Comparison of ENCODE assay signal across 20 mouse cellular contexts in the genomic region with DNA sequence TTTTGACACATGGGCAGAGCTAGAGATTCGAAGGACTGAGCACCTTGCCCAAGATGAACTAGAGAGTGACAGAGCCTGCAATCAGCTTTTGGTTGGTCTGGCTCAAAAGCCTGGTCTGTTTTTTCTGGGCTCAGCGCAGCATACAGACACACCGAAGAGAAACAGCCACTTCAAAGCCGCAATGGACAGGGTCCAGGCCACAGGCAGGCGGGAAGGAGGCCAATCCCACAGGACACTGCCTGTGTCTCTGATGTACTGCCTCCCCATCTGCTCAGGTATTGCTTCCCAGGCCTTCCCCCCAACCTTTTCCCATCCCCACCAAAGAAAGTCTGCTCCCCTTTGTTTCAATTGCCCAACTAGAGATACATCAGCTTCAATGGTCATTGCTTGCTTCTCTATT.
A peak's percentile ranks its signal among the peaks of the same experiment; 100 is the strongest.
DNase-seq lines count a peak whose midpoint lies in the region; ATAC-seq lines count a peak whose summit lies in the region.
"Had no signal": no experiment of that assay in that cellular context is flagged by ENCODE, and none has a peak within 500 bp of the region (broad histone marks: within the 10 kb centered on the region; RNA-seq: fewer than 3 reads in every experiment).

No protein-coding gene starts in this region.

- no peak for ATAC-seq in hindbrain, embryonic 13.5 days (ENCODE audit: low FRiP score)
- no peak for ATAC-seq in hindbrain, embryonic 11.5 days (ENCODE audit: low FRiP score)
- no peak for ATAC-seq in midbrain, embryonic 15.5 days (replicated peaks)
- ATAC-seq in midbrain, embryonic 13.5 days: no peak

- H3K27me3 ChIP-seq in hindbrain, embryonic 13.5 days: no peaks in the 10 kb centered on the region
- no peaks in the 10 kb centered on the region for H3K27me3 ChIP-seq in hindbrain, embryonic 11.5 days (ENCODE audit: control insufficient read depth, insufficient read depth, low read length)
- no peaks in the 10 kb centered on the region for H3K27me3 ChIP-seq in midbrain, embryonic 15.5 days (replicated peaks)
- no peaks in the 10 kb centered on the region for H3K27me3 ChIP-seq in midbrain, embryonic 13.5 days
- H3K27me3 ChIP-seq: heart, embryonic 12.5 days; megakaryocyte, embryonic 14.5 days had no signal

- no peak overlapping the region for H3K4me3 ChIP-seq in hindbrain, embryonic 13.5 days
- no peak overlapping the region for H3K4me3 ChIP-seq in hindbrain, embryonic 11.5 days (ENCODE audit: low read depth, low read length)
- H3K4me3 ChIP-seq in midbrain, embryonic 15.5 days: no peak overlapping the region
- no peak overlapping the region for H3K4me3 ChIP-seq in midbrain, embryonic 13.5 days (replicated peaks)
- H3K4me3 ChIP-seq: forebrain, embryonic 10.5 days; gastrocnemius, adult 2 months; heart, embryonic 12.5 days; left cerebral cortex, adult 2 months; megakaryocyte, embryonic 14.5 days had no signal

- 81% methylated on average over 5 of the region's 5 CpGs for WGBS in hindbrain, embryonic 13.5 days
- 89% methylated on average over 5 of the region's 5 CpGs for WGBS in hindbrain, embryonic 11.5 days
- WGBS in midbrain, embryonic 15.5 days: 73% methylated on average over 5 of the region's 5 CpGs
- WGBS in midbrain, embryonic 13.5 days: 84% methylated on average over 5 of the region's 5 CpGs

- H3K36me3 ChIP-seq in hindbrain, embryonic 13.5 days: peaks cover 24% of the 10 kb centered on the region
- H3K36me3 ChIP-seq in hindbrain, embryonic 11.5 days (ENCODE audit: control insufficient read depth, insufficient read depth, low read length): no peaks in the 10 kb centered on the region
- no peaks in the 10 kb centered on the region for H3K36me3 ChIP-seq in midbrain, embryonic 15.5 days (replicated peaks)
- H3K36me3 ChIP-seq in midbrain, embryonic 13.5 days: peaks cover 28% of the 10 kb centered on the region
- H3K36me3 ChIP-seq: heart, embryonic 12.5 days had no signal

- H3K9ac ChIP-seq in hindbrain, embryonic 13.5 days: no peak overlapping the region
- H3K9ac ChIP-seq in hindbrain, embryonic 11.5 days (ENCODE audit: low read depth, low read length): no peak overlapping the region
- no peak overlapping the region for H3K9ac ChIP-seq in midbrain, embryonic 15.5 days
- no peak overlapping the region for H3K9ac ChIP-seq in midbrain, embryonic 13.5 days (replicated peaks)
- H3K9ac ChIP-seq: heart, embryonic 12.5 days had no signal

- H3K4me1 ChIP-seq in hindbrain, embryonic 13.5 days (replicated peaks): peaks cover 32% of the 10 kb centered on the region
- no peaks in the 10 kb centered on the region; the same call in 1 of the 2 replicates for H3K4me1 ChIP-seq in hindbrain, embryonic 11.5 days (replicated peaks; ENCODE audit: control insufficient read depth, insufficient read depth, low read length)
- 0 out of 2 replicates have a peak, but pooled peaks cover 7% of the 10 kb centered on the region for H3K4me1 ChIP-seq in midbrain, embryonic 15.5 days
- H3K4me1 ChIP-seq in midbrain, embryonic 13.5 days (replicated peaks): peaks cover 21% of the 10 kb centered on the region; the same call in 1 of the 2 replicates
- H3K4me1 ChIP-seq: heart, embryonic 12.5 days had no signal

- H3K4me2 ChIP-seq in hindbrain, embryonic 13.5 days: no peak overlapping the region
- H3K4me2 ChIP-seq in hindbrain, embryonic 11.5 days (replicated peaks; ENCODE audit: low read depth, low read length): no peak overlapping the region
- H3K4me2 ChIP-seq in midbrain, embryonic 15.5 days: no peak overlapping the region
- no peak overlapping the region for H3K4me2 ChIP-seq in midbrain, embryonic 13.5 days (replicated peaks)
- H3K4me2 ChIP-seq: heart, embryonic 12.5 days; liver, embryonic 11.5 days had no signal

- peak overlapping the region; percentile 31 for H3K27ac ChIP-seq in hindbrain, embryonic 13.5 days
- no peak overlapping the region for H3K27ac ChIP-seq in hindbrain, embryonic 11.5 days (ENCODE audit: low read depth, low read length)
- H3K27ac ChIP-seq in midbrain, embryonic 15.5 days: peak overlapping the region; percentile 28; the same call in 1 of the 2 replicates
- H3K27ac ChIP-seq in midbrain, embryonic 13.5 days: no peak overlapping the region
- H3K27ac ChIP-seq: forebrain, embryonic 10.5 days; gastrocnemius, adult 2 months; left cerebral cortex, adult 2 months; stomach, postnatal 0 days had no signal

- H3K9me3 ChIP-seq in hindbrain, embryonic 13.5 days: no peaks in the 10 kb centered on the region
- H3K9me3 ChIP-seq in hindbrain, embryonic 11.5 days (ENCODE audit: control insufficient read depth, low read length): no peaks in the 10 kb centered on the region
- no peaks in the 10 kb centered on the region for H3K9me3 ChIP-seq in midbrain, embryonic 15.5 days
- no peaks in the 10 kb centered on the region for H3K9me3 ChIP-seq in midbrain, embryonic 13.5 days
- H3K9me3 ChIP-seq: forebrain, embryonic 10.5 days; heart, embryonic 12.5 days; megakaryocyte, embryonic 14.5 days had no signal

- no peak for DNase-seq in hindbrain, embryonic 11.5 days (ENCODE audit: low spot score)
- peak; percentile 95 to 97 for DNase-seq in cerebellum, adult 18-20 months
- peak; percentile 93 to 96 for DNase-seq in cerebellum, postnatal 25 days
- no peak for DNase-seq in kidney, adult 9 months
- no peak for DNase-seq in right cerebral cortex, postnatal 36 days (ENCODE audit: low spot score in 2 of 2)
- DNase-seq: gastrocnemius, adult 2 months; heart, postnatal 14 days; kidney, adult 8-10 months; kidney, postnatal 25 days; lung, adult 18-20 months; retina, postnatal 1 day had no signal

Comparison
In these comparisons a context has a peak if more than half of its experiments do, and no peak if none do; other contexts are left out.
1. H3K27ac ChIP-seq: peak in hindbrain, embryonic 13.5 days (single experiment) and midbrain, embryonic 15.5 days (single experiment); none in hindbrain, embryonic 11.5 days (single experiment) and midbrain, embryonic 13.5 days (single experiment).
2. DNase-seq: peak in cerebellum, adult 18-20 months (2 of 2) and cerebellum, postnatal 25 days (2 of 2); none in hindbrain, embryonic 11.5 days (single experiment), kidney, adult 9 months (single experiment) and right cerebral cortex, postnatal 36 days (0 of 2).